Mouse (Mus musculus) limb, embryonic 10.5 days (tissue): ENCODE data around the gene Ostc. TPM values are rescaled to one million over a fixed set of nuclear protein-coding genes. Genes with fewer than 3 reads are reported as not detected.
A peak's percentile ranks its signal among the peaks of the same experiment; 100 is the strongest.

Source experiments
- DNase-seq: peaks from one replicate; pipeline ENCODE4 v3.0.0-alpha.2; 2017; ENCODE audit warnings: low spot score
- H3K27ac ChIP-seq: fragments of 300-500 bp; sonication (generic); 2 replicates; pipeline ENCODE4 v1.5.1; 2016; ENCODE audit warnings: mild to moderate bottlenecking
- H3K27me3 ChIP-seq: fragments of 300-500 bp; sonication (generic); 2 replicates; pipeline ENCODE4 v1.6.1; 2016; ENCODE audit warnings: low read depth, mild to moderate bottlenecking; ENCODE audit not compliant: poor library complexity, severe bottlenecking
- H3K36me3 ChIP-seq: fragments of 300-500 bp; sonication (generic); 2 replicates; pipeline ENCODE4 v1.6.1; 2016; ENCODE audit warnings: mild to moderate bottlenecking, moderate library complexity
- H3K4me1 ChIP-seq: fragments of 300-500 bp; sonication (generic); 2 replicates; pipeline ENCODE4 v1.6.1; 2016
- H3K4me3 ChIP-seq: fragments of 300-500 bp; sonication (generic); 2 replicates; pipeline ENCODE4 v1.5.1; 2016; ENCODE audit warnings: mild to moderate bottlenecking, moderate library complexity
- H3K9me3 ChIP-seq: fragments of 300-500 bp; sonication (generic); replicated peaks from 2 replicates; pipeline ENCODE4 v1.6.1; 2016; ENCODE audit warnings: mild to moderate bottlenecking
- WGBS: fragments of 180-500 bp; shearing (Covaris S2); methylation state at CpG from one replicate; pipeline ENCODE4 v1.1.7; 2016; 5-methylcytosine and 5-hydroxymethylcytosine counted together
- polyA plus RNA-seq: library from polyadenylated mRNA; unstranded; fragments of >200 nt; fragmentation: Nextera tagmentation; extraction: Ambion mirVana; gene quantifications from 2 replicates; pipeline ENCODE4 v1.2.1, GENCODE M21; 2016

Gene Ostc
- polyA plus RNA-seq, 1 experiment from 2014 or later: 371 TPM

DNA sequence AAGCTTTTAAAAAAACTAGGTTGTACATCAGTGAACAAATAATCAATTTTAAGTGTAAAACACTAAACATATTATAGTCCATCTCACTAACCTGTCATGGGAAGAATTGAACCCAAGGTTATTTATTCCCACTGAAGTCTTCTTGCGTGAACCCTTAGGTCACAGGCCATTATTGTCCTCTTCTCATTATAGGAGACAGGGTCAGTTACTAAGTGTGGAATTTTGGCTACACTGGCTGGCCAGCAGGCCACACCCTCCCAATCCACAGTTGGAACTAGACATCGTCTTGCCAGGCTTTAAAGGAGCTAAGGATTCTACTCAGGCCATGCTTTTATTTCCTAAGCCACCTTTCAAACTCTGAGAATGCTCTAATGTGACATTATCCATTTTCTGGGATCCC lies 16.5 kb upstream of the Ostc start:
- no peak overlapping the region for H3K27ac ChIP-seq
- H3K36me3 ChIP-seq: peaks cover 54% of the 10 kb centered on the region
- H3K9me3 ChIP-seq: no peaks in the 10 kb centered on the region
- peaks cover 19% of the 10 kb centered on the region for H3K4me1 ChIP-seq
- no peak for DNase-seq
- no peaks in the 10 kb centered on the region for H3K27me3 ChIP-seq
- H3K4me3 ChIP-seq: no peak overlapping the region
- WGBS: 80% methylated on average over 2 of the region's 2 CpGs

DNA sequence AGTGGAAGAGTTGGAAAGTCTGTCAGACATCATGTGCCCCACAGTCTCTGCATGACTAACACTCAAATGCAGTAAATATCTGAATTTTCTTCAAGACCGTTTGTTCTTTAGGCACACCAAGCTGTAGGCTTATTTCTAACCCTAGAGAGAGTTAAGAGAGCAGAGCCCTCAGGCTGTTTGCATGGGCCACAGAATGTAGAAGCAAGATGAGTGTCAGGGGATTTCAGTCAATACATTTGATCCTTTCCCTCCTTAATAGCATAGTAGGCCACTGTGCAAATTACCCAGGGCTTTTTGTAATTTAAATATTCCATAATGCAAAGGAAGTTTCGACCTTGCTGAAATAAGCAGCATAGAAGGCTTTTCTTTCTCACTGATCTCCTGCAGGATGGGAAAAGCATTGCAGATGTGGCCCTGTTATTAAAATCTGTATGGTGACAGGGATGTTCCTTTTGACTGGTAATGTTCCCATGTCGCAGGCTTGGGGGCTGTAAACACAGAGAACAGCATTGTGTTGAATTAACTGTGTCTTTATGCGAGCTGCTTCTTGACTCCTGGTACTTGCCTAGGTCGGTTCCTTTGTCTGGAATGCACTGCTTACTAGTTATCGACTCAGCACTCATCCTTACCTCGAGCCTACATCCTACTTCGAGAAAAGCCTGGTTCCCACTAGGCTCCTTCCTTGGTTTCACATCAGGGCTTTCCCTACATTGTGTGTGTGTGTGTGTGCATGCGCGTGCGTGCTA lies 13.7 kb upstream of the Ostc start:
- DNase-seq: no peak
- no peaks in the 10 kb centered on the region for H3K9me3 ChIP-seq
- 83% methylated on average over 11 of the region's 11 CpGs for WGBS

DNA sequence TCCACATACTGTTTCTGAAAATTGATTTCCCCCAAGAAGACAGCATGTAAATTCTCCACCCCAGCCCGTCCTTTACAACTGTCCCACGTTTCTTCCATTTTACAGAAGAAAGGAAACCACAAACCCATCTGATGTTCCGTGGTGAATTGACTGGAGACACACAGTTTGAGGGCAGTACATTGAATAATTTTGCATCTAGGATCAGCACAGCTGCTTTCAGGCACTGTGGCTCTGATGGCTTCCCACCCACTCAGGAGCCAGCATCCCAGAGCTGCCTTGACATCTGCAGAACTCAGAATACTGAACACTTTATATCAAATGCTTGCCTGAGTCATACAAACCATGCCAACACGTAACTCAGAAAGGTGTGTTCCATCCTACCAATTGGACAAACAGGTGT lies 11.0 kb upstream of the Ostc start:
- H3K27me3 ChIP-seq: no peaks in the 10 kb centered on the region
- no peak overlapping the region for H3K4me3 ChIP-seq
- WGBS: 90% methylated on average over 4 of the region's 4 CpGs
- no peak for DNase-seq
- H3K4me1 ChIP-seq: no peaks in the 10 kb centered on the region
- no peak overlapping the region for H3K27ac ChIP-seq
- peaks cover 13% of the 10 kb centered on the region for H3K36me3 ChIP-seq
- no peaks in the 10 kb centered on the region for H3K9me3 ChIP-seq

More for the DNA sequence above, 13.7 kb upstream of the Ostc start:
- H3K27ac ChIP-seq: no peak overlapping the region
- 0 out of 2 replicates have a peak, but pooled peaks cover under 1% of the 10 kb centered on the region for H3K4me1 ChIP-seq
- no peak overlapping the region for H3K4me3 ChIP-seq
- peaks cover 40% of the 10 kb centered on the region for H3K36me3 ChIP-seq
- no peaks in the 10 kb centered on the region for H3K27me3 ChIP-seq

DNA sequence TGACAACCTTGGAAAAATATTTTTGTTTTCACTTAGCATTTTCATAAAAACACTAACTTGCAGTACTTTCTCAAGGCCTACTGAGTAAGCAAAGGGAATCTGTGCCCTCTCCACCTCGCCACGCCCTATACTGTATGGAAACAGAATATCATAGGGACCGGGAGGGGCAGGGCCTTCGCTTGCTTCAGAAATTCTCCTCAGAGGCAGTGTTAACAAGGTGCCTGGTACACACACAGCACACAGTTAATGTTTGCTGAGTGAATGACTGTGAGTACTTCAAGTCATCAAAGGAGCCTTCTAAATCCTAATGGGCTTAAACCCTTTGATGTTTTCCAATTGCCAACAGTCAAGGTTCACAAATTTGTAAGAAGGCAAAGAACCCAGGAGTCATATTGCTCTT lies 9.6 kb upstream of the Ostc start:
- Histone ChIP-seq H3K4me3 (no peak overlapping the region), H3K36me3 (no peaks in the 10 kb centered on the region), H3K4me1 (0 out of 2 replicates have a peak, but pooled peaks cover 4% of the 10 kb centered on the region), H3K27ac (no peak overlapping the region), H3K27me3 (no peaks in the 10 kb centered on the region), H3K9me3 (no peaks in the 10 kb centered on the region)
- WGBS: 88% methylated on average over 4 of the region's 4 CpGs
- no peak for DNase-seq

DNA sequence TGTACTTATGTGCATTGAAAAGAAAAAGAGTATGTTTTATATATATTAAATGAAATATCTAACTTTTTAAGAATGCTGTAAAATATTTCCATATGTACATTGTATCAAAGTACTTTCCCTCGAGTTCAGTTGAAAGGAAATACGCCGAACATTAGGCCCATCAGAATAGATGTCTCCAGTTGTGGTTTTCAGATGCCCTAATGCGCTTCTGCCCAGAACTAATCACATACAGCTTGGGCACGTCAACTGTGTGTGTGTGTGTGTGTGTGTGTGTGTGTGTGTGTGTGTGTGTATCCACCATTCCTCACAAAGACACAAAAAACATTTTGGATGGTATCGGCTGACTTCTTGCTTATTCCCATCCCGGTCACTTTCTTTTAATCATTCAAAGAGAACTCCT lies 7.3 kb upstream of the Ostc start:
- no peak overlapping the region for H3K27ac ChIP-seq
- WGBS: 87% methylated on average over 7 of the region's 7 CpGs
- no peak for DNase-seq

DNA sequence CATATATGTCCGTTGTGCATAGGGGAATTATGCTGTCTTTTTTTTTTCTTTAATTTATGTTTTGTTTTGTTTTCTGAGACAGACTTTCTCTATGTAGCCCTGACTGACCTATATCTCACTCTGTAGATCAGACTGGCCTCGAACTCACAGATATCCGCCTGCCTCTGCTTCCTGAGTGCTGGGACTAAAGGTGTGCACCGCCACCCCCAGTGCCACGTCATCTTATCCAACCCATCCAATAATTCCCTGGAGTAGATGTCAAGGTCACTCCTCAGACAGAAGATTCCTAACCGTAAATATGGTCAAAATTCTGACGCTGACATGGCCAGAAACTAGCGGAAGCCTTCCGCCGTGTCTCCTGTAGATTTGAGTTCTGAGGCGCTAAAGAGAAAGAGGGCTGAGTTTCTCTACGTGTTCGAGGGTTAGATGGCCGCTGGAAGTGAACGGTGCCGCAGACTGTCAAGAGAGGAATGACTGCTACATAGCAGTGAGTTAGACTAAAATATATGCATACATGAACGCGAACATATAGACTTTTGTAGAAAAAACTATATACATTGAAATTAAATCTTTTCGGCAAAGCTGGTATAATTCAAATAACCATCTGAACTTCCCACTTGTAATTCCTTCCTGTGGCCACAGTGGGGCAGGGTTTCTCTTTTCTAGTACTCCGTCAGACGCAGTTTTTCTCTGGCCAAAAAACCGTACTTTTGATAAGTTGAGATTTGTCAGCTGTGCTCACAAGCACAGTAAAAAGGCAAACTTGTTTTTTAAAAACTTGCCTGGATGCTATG lies 5.7 kb upstream of the Ostc start:
- Histone ChIP-seq H3K27me3 (no peaks in the 10 kb centered on the region), H3K4me3 (peak overlapping the region; percentile 49), H3K36me3 (no peaks in the 10 kb centered on the region), H3K9me3 (no peaks in the 10 kb centered on the region), H3K27ac (no peak overlapping the region), H3K4me1 (peaks cover 6% of the 10 kb centered on the region)
- 23% methylated on average over 22 of the region's 22 CpGs for WGBS
- DNase-seq: peak; percentile 76

More for the DNA sequence above, 7.3 kb upstream of the Ostc start:
- no peak overlapping the region for H3K4me3 ChIP-seq
- no peaks in the 10 kb centered on the region for H3K9me3 ChIP-seq
- 0 out of 2 replicates have a peak, but pooled peaks cover 4% of the 10 kb centered on the region for H3K4me1 ChIP-seq
- no peaks in the 10 kb centered on the region for H3K27me3 ChIP-seq
- no peaks in the 10 kb centered on the region for H3K36me3 ChIP-seq

DNA sequence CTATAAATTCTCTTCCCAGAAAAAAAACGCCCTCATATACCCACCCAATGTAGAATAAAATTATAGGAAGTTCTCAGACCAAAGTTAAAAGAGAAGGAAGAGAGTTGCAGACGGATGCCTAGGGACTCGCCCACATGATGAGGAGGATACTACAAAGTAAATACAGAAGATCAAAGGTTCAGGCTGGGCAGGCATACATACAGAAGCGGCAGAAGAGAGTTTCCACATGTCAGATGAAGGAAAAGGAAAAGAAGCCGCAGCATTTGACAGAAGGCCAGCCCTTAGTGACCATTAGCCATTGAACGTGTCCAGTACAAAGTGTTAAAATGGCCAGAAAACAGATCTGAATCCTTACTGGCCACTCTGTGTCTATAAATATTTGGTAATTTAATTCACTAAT lies 3.6 kb upstream of the Ostc start:
- Histone ChIP-seq H3K36me3 (no peaks in the 10 kb centered on the region), H3K27me3 (no peaks in the 10 kb centered on the region), H3K9me3 (no peaks in the 10 kb centered on the region), H3K4me3 (no peak overlapping the region), H3K4me1 (peaks cover 15% of the 10 kb centered on the region), H3K27ac (no peak overlapping the region)
- 48% methylated on average over 6 of the region's 6 CpGs for WGBS
- no peak for DNase-seq

DNA sequence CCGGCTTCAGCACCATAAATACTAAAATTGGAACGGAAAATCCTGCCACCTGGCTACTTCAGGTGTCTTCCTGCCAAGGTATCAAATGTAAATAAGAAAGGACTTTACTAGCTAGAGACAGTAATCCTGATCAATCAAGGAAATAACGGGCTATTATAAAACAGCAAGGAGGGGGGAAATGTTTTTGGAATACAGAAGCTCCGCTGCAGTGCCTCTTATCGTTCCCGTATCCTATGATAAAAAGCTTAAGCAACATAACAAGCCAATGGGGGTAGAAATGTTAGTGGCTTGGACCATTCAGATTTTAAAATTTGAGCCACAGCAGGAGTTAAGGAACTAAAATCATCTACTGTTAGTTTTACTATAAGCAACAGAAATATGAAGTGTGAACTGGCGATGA lies 859 bp upstream of the Ostc start:
- Histone ChIP-seq H3K9me3 (no peaks in the 10 kb centered on the region), H3K4me1 (peaks cover 19% of the 10 kb centered on the region), H3K4me3 (peak overlapping the region; percentile 92), H3K27ac (peak overlapping the region; percentile 96), H3K27me3 (no peaks in the 10 kb centered on the region), H3K36me3 (peaks cover 11% of the 10 kb centered on the region)
- WGBS: 64% methylated on average over 7 of the region's 7 CpGs
- no peak for DNase-seq

DNA sequence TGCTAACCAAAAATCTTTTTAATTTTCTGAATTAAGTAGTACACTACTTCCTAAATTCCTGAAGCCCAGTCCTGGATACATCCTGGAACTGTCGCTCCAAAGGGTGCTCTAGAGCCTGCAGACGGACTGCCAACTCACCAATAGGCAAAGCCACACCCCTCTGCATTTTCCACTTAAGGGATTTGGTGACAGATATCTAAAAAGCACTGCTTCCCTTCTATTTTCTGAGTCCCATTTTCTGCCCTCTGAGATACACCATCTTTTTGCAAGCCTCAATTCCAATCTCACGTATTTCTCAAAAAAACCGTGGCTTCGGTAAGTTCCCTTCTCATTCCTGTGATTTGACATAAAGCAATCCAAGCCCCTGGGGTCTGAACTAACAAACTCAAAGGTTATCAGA lies 715 bp downstream of the Ostc start:
- Histone ChIP-seq H3K27me3 (no peaks in the 10 kb centered on the region), H3K27ac (peak overlapping the region; percentile 96), H3K36me3 (peaks cover 26% of the 10 kb centered on the region), H3K9me3 (no peaks in the 10 kb centered on the region), H3K4me3 (peak overlapping the region; percentile 92), H3K4me1 (peaks cover 15% of the 10 kb centered on the region)
- no peak for DNase-seq
- 5% methylated on average over 5 of the region's 5 CpGs for WGBS

DNA sequence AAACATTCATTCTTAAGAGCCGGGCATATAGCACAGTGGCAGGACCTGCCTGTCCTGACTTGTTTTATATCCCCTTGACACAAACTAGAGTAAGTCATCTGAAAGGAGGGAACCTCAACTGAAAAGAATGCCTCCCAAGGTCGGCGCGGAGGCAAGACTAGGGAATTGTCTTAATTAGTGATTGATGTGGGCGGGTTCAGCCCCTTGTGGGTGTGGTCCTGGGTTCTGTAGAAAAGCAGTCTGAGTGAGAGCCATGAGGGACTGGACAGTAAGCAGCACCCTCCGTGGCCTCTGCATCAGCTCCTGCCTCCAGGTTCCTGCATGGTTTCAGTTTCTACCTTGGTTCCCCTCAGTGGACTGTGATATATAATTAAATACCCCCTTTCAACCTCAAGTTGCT lies 7.0 kb downstream of the Ostc start:
- no peaks in the 10 kb centered on the region for H3K4me1 ChIP-seq
- WGBS: 81% methylated on average over 6 of the region's 6 CpGs
- no peak overlapping the region for H3K27ac ChIP-seq
- no peak overlapping the region for H3K4me3 ChIP-seq
- DNase-seq: no peak
- peaks cover 89% of the 10 kb centered on the region for H3K36me3 ChIP-seq
- H3K27me3 ChIP-seq: no peaks in the 10 kb centered on the region
- no peaks in the 10 kb centered on the region for H3K9me3 ChIP-seq

DNA sequence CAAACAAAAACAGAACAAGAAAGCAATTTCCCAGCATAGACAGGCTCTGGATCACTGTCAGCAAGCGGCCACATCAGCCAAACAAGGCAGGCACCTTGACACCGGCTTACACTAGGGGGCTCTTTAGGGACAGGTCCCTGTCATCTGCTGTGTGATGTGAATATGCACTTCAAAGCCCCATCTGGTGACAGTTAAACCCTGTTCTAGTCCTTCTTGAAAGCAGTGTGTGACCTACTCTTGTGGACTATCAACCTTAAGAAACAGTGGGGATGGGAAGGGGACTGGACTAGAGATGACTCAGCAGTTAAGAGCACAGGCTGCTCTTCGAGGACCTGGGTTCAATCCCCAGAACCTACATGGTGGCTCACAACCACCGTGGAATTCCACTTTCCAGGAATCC lies 11.6 kb downstream of the Ostc start:
- no peak for DNase-seq
- H3K36me3 ChIP-seq: peaks cover 87% of the 10 kb centered on the region
- H3K27ac ChIP-seq: no peak overlapping the region
- no peaks in the 10 kb centered on the region for H3K4me1 ChIP-seq
- 84% methylated on average over 4 of the region's 4 CpGs for WGBS
- H3K27me3 ChIP-seq: no peaks in the 10 kb centered on the region
- H3K9me3 ChIP-seq: no peaks in the 10 kb centered on the region
- no peak overlapping the region for H3K4me3 ChIP-seq

DNA sequence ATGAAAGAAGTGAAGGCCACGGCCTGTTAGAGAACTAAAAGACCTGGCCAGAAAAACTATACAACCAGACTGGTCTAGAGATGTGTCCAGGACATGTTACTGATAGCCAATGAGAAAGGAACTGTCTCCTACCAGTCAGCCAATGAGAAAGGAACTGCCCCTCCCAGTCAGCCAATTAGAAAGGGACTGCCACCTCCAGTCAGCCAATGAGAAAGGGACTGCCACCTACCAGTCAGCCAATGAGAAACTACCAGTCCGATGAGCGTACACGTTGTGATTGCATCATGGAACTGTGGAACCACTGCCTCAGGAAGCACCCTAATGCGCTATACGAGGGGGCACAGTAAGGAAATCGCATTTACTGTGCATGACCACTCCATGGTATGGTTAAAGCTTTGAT lies 14.5 kb downstream of the Ostc start:
- H3K27ac ChIP-seq: no peak overlapping the region
- no peak for DNase-seq
- H3K4me1 ChIP-seq: peaks cover 11% of the 10 kb centered on the region
- WGBS: 93% methylated on average over 7 of the region's 7 CpGs
- no peaks in the 10 kb centered on the region for H3K27me3 ChIP-seq
- H3K9me3 ChIP-seq: no peaks in the 10 kb centered on the region
- no peak overlapping the region for H3K4me3 ChIP-seq
- H3K36me3 ChIP-seq: peaks cover 58% of the 10 kb centered on the region

DNA sequence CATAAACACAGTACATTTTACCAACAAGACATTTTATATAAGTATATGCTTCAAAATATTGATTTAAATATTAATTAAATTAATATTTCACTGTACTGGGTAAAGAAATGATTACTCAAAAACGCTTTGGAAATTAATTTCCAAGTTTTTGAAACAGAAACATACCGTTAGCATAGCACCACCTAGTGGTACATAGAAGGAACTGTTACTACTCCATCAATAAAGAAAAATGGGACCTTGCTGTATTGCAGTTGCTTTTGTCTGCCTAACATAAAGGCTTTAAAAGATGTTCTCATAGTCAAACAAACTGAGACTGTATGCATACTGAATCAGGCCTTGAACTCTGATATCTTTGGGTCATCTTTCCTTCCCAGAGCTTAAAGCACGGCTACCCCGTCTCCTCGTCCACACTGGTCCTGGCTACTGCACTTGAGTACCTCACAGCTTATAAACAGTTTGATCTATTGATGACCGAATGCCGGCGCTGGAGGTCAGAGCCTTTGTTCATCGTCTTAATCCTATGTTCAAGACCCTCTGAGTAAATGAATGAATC lies 15.1 kb downstream of the Ostc start:
- DNase-seq: no peak
- H3K9me3 ChIP-seq: no peaks in the 10 kb centered on the region

More for the DNA sequence above, 15.1 kb downstream of the Ostc start:
- 70% methylated on average over 9 of the region's 9 CpGs for WGBS
- Histone ChIP-seq H3K36me3 (peaks cover 52% of the 10 kb centered on the region), H3K4me1 (peaks cover 16% of the 10 kb centered on the region), H3K27me3 (no peaks in the 10 kb centered on the region), H3K4me3 (no peak overlapping the region), H3K27ac (no peak overlapping the region)
